Mouse (Mus musculus) ES-E14 (cell line): Measurements from ENCODE around the gene Babam1. TPM values are rescaled to one million over a fixed set of nuclear protein-coding genes. Genes with fewer than 3 reads are reported as not detected.

ENCODE experiments used
- DNase-seq: peaks from one replicate; pipeline ENCODE4 v3.0.0-alpha.2; 2013; ENCODE audit warnings: low read depth, low spot score
- H3K27ac ChIP-seq: 2 replicates; pipeline ENCODE4 v1.5.1; 2012; ENCODE audit warnings: low read depth, mild to moderate bottlenecking, low read length, moderate library complexity, mixed read lengths; ENCODE audit not compliant: poor library complexity, insufficient read depth, severe bottlenecking
- H3K36me3 ChIP-seq: 2 replicates; pipeline ENCODE4 v1.6.1; 2012; ENCODE audit warnings: mild to moderate bottlenecking, low read length, moderate library complexity, mixed read lengths; ENCODE audit not compliant: control insufficient read depth, poor library complexity, insufficient read depth, severe bottlenecking
- H3K4me1 ChIP-seq, 2 experiments: fragments of 150-350 bp in 1 of 2; sonication (generic) in 1 of 2; 2 replicates each; pipeline ENCODE4 v1.6.1; 2012; ENCODE audit warnings: low read length in 2 of 2, mild to moderate bottlenecking in 1 of 2, mixed read lengths in 1 of 2; ENCODE audit not compliant: control insufficient read depth in 2 of 2, insufficient read depth in 2 of 2, poor library complexity in 1 of 2
- H3K4me3 ChIP-seq, 2 experiments: fragments of 150-350 bp in 1 of 2; sonication (generic) in 1 of 2; 2 replicates each; pipeline ENCODE4 v1.5.1; 2012; ENCODE audit warnings: low read length in 2 of 2, low read depth in 1 of 2, mild to moderate bottlenecking in 1 of 2, mixed read lengths in 1 of 2; ENCODE audit not compliant: insufficient read depth in 1 of 2, poor library complexity in 1 of 2, severe bottlenecking in 1 of 2
- H3K9ac ChIP-seq: 2 replicates; pipeline ENCODE4 v1.6.1; 2012; ENCODE audit warnings: low read depth, mild to moderate bottlenecking, low read length, mixed read lengths; ENCODE audit not compliant: poor library complexity, insufficient read depth, severe bottlenecking
- H3K9me3 ChIP-seq: fragments of 150-350 bp; sonication (generic); 2 replicates; pipeline ENCODE4 v1.6.1; 2012; ENCODE audit warnings: low read depth, mild to moderate bottlenecking, low read length; ENCODE audit not compliant: control insufficient read depth, insufficient read depth
- CHD2 ChIP-seq: IDR thresholded peaks from 2 replicates; pipeline ENCODE4 v1.6.1; 2014; ENCODE audit warnings: mild to moderate bottlenecking, low read depth, low read length, inconsistent platforms
- HCFC1 ChIP-seq: IDR thresholded peaks from 2 replicates; pipeline ENCODE4 v1.6.1; 2012; ENCODE audit warnings: low read length, inconsistent platforms, borderline replicate concordance; ENCODE audit not compliant: insufficient read depth
- MAFK ChIP-seq: IDR thresholded peaks from 2 replicates; pipeline ENCODE4 v1.6.1; 2014; ENCODE audit warnings: mild to moderate bottlenecking, low read depth, low read length, inconsistent platforms; ENCODE audit not compliant: insufficient read depth
- ZC3H11A ChIP-seq: IDR thresholded peaks from 2 replicates; pipeline ENCODE4 v1.6.1; 2012; ENCODE audit warnings: low read depth, mild to moderate bottlenecking, inconsistent platforms, low read length, borderline replicate concordance
- ZNF384 ChIP-seq: IDR thresholded peaks from 2 replicates; pipeline ENCODE4 v1.6.1; 2012; ENCODE audit warnings: low read depth, low read length, inconsistent platforms
- in situ Hi-C, 2 experiments: fragments of 600-800 bp; cut with MboI; formaldehyde crosslinking; loops; one replicate each; pipeline ENCODE4 v1.15.1; 2025; ENCODE audit warnings: low sequenced_read_pairs in 2 of 2, inconsistent platforms in 1 of 2; ENCODE audit not compliant: unreplicated experiment in 2 of 2
- total RNA-seq: library from RNA; depleted of rRNA; stranded (reverse); fragments of 300-350 nt; gene quantifications from 2 replicates; pipeline ENCODE4 v1.2.3, GENCODE M21; 2012

The Babam1 gene
- total RNA-seq, 1 experiment = 47.4 TPM

GRCm38 (mm10) chr8:71406099-71407015 is 9.7 kb downstream of the Babam1 start:
- Histone ChIP-seq H3K9me3 (no peaks in the 10 kb centered on the region), H3K36me3 (peaks cover 36% of the 10 kb centered on the region), H3K4me3 (peak overlapping the region; percentile 80 to 84), H3K4me1 (peaks cover 4 to 15% of the 10 kb centered on the region in 2 experiments; a peak in 3 of 4 replicates), H3K9ac (peak overlapping the region; percentile 89), H3K27ac (no peak overlapping the region)
- no peak for DNase-seq
- TF ChIP-seq MAFK = no peak
- 0 out of 2 replicates have a peak, but pooled peaks have one; percentile 0 for TF ChIP-seq HCFC1
- TF ChIP-seq ZC3H11A = no peak
- TF ChIP-seq ZNF384 = no peak
- in situ Hi-C loops = no loop called here

- Histone ChIP-seq H3K4me1 (peaks cover 4 to 21% of the 10 kb centered on the region in 2 experiments; a peak in 3 of 4 replicates), H3K4me3 (no peak overlapping the region), H3K36me3 (peaks cover 34% of the 10 kb centered on the region), H3K27ac (no peak overlapping the region), H3K9me3 (no peaks in the 10 kb centered on the region), H3K9ac (no peak overlapping the region)
- DNase-seq = no peak
- TF ChIP-seq CHD2 = no peak
- no peak for TF ChIP-seq ZC3H11A
- no peak for TF ChIP-seq HCFC1
- no peak for TF ChIP-seq ZNF384
- no peak for TF ChIP-seq MAFK
- in situ Hi-C loops = no loop called here
These were observed 10.8 kb downstream of the Babam1 start for GRCm38 (mm10) chr8:71407441-71407840.

GRCm38 (mm10) chr8:71408231-71408630 is 11.6 kb downstream of the Babam1 start:
- DNase-seq = no peak
- TF ChIP-seq HCFC1 = no peak
- no peak for TF ChIP-seq CHD2
- TF ChIP-seq ZC3H11A = no peak
- TF ChIP-seq MAFK = no peak
- TF ChIP-seq ZNF384 = no peak
- Histone ChIP-seq H3K4me1 (peaks cover 4 to 16% of the 10 kb centered on the region in 2 experiments; a peak in 3 of 4 replicates), H3K36me3 (peaks cover 32% of the 10 kb centered on the region), H3K27ac (no peak overlapping the region), H3K9ac (no peak overlapping the region), H3K4me3 (no peak overlapping the region), H3K9me3 (no peaks in the 10 kb centered on the region)
- in situ Hi-C loops = no loop called here

- peaks cover 25% of the 10 kb centered on the region for H3K36me3 ChIP-seq
These were observed 15.0 kb downstream of the Babam1 start for GRCm38 (mm10) chr8:71411535-71412273.

More at GRCm38 (mm10) chr8:71411535-71412273, 15.0 kb downstream of the Babam1 start:
- TF ChIP-seq MAFK = no peak
- TF ChIP-seq ZNF384 = no peak
- TF ChIP-seq HCFC1 = no peak
- TF ChIP-seq ZC3H11A = no peak
- TF ChIP-seq CHD2 = no peak
- H3K4me1 ChIP-seq = peaks cover 2 to 6% of the 10 kb centered on the region in 2 experiments; a peak in 1 of 4 replicates
- H3K9ac ChIP-seq = no peak overlapping the region
- in situ Hi-C loops = no loop called here
- H3K27ac ChIP-seq = no peak overlapping the region
- no peaks in the 10 kb centered on the region for H3K9me3 ChIP-seq
- no peak for DNase-seq
- H3K4me3 ChIP-seq = no peak overlapping the region
